Mouse (Mus musculus) megakaryocyte-erythroid progenitor cell, adult 5-6 weeks (primary cell): ENCODE measurements around the gene Elovl5. TPM values are rescaled to one million over a fixed set of nuclear protein-coding genes. Genes with fewer than 3 reads are reported as not detected.

Experiments used
- ATAC-seq: replicated peaks from 2 replicates; pipeline ENCODE4 v1.8.0; 2016; ENCODE audit warnings: mild to moderate bottlenecking, inconsistent platforms; ENCODE audit not compliant: severe bottlenecking, poor library complexity, low FRiP score, low TSS enrichment
- total RNA-seq, 2 experiments: library from RNA; stranded (forward) in 1 of 2; stranded (reverse) in 1 of 2; fragments of 200-1000, 215-1000 nt in 1 of 2; fragments of >200 nt in 1 of 2; fragmentation: Nextera tagmentation in 1 of 2; gene quantifications; 2 replicates each; pipeline ENCODE4 v1.2.3; 2014 to 2017

The Elovl5 gene
- total RNA-seq, 2 experiments from 2014 or later: 25.5 to 39.8 TPM

GRCm38 (mm10) chr9:77950841-77951475 is 33.8 kb downstream of the Elovl5 start:
- no peak for ATAC-seq

GRCm38 (mm10) chr9:77951971-77952370 is 34.8 kb downstream of the Elovl5 start:
- ATAC-seq: no peak

GRCm38 (mm10) chr9:77953053-77953452 is 35.9 kb downstream of the Elovl5 start:
- no peak for ATAC-seq

GRCm38 (mm10) chr9:77954496-77954895 is 37.3 kb downstream of the Elovl5 start:
- peak; percentile 41; the same call in 1 of the 2 replicates for ATAC-seq

- ATAC-seq: no peak
These were observed 37.8 kb downstream of the Elovl5 start for GRCm38 (mm10) chr9:77954981-77955380.

GRCm38 (mm10) chr9:77955511-77955910 is 38.3 kb downstream of the Elovl5 start:
- ATAC-seq: no peak

- ATAC-seq: no peak
These were observed 38.8 kb downstream of the Elovl5 start for GRCm38 (mm10) chr9:77955964-77956363.

GRCm38 (mm10) chr9:77958327-77958726 is 41.2 kb downstream of the Elovl5 start:
- no peak for ATAC-seq

GRCm38 (mm10) chr9:77959759-77960158 is 42.6 kb downstream of the Elovl5 start:
- ATAC-seq: no peak

GRCm38 (mm10) chr9:77961350-77961749 is 44.2 kb downstream of the Elovl5 start:
- no peak for ATAC-seq

GRCm38 (mm10) chr9:77964084-77964483 is 46.9 kb downstream of the Elovl5 start:
- ATAC-seq: no peak

- 0 out of 2 replicates have a peak, but pooled peaks have one; percentile 7 for ATAC-seq
These were observed 48.1 kb downstream of the Elovl5 start for GRCm38 (mm10) chr9:77965287-77965686.

- ATAC-seq: peak; percentile 49
These were observed 48.8 kb downstream of the Elovl5 start for GRCm38 (mm10) chr9:77965768-77966552.

- no peak for ATAC-seq
These were observed 49.7 kb downstream of the Elovl5 start for GRCm38 (mm10) chr9:77966861-77967260.

- no peak for ATAC-seq
These were observed 50.5 kb downstream of the Elovl5 start for GRCm38 (mm10) chr9:77967584-77968163.

GRCm38 (mm10) chr9:77969192-77969953 is 52.2 kb downstream of the Elovl5 start:
- no peak for ATAC-seq

- ATAC-seq: no peak
These were observed 61.8 kb downstream of the Elovl5 start for GRCm38 (mm10) chr9:77979000-77979399.

- ATAC-seq: no peak
These were observed 65.5 kb downstream of the Elovl5 start for GRCm38 (mm10) chr9:77982616-77983015.

- ATAC-seq: peak; percentile 38; the same call in 1 of the 2 replicates
These were observed 66.4 kb downstream of the Elovl5 start for GRCm38 (mm10) chr9:77983521-77983920.
